Mouse (Mus musculus) limb, embryonic 12.5 days (tissue): ENCODE results near the gene Eef2. TPM values are rescaled to one million over a fixed set of nuclear protein-coding genes. Genes with fewer than 3 reads are reported as not detected.
A peak's percentile ranks its signal among the peaks of the same experiment; 100 is the strongest.

Experiments used
- ATAC-seq: fragments of 200-750 bp; cut with Nextera tagmentation; 2 replicates; pipeline ENCODE4 v1.8.0; 2017; ENCODE audit warnings: low read depth, moderate TSS enrichment; ENCODE audit not compliant: insufficient number of reproducible peaks, insufficient read depth, low FRiP score, low TSS enrichment
- H3K27ac ChIP-seq: fragments of 300-500 bp; sonication (generic); 2 replicates; pipeline ENCODE4 v1.5.1; 2016; ENCODE audit warnings: mild to moderate bottlenecking, moderate library complexity
- H3K27me3 ChIP-seq: fragments of 300-500 bp; sonication (generic); 2 replicates; pipeline ENCODE4 v1.6.1; 2016; ENCODE audit warnings: mild to moderate bottlenecking, moderate library complexity
- H3K36me3 ChIP-seq: fragments of 300-500 bp; sonication (generic); 2 replicates; pipeline ENCODE4 v1.6.1; 2016; ENCODE audit warnings: mild to moderate bottlenecking, moderate library complexity
- H3K4me1 ChIP-seq: fragments of 300-500 bp; sonication (generic); replicated peaks from 2 replicates; pipeline ENCODE4 v1.6.1; 2016
- H3K4me2 ChIP-seq: fragments of 300-500 bp; sonication (generic); 2 replicates; pipeline ENCODE4 v1.6.1; 2016; ENCODE audit warnings: mild to moderate bottlenecking, moderate library complexity
- H3K4me3 ChIP-seq: fragments of 300-500 bp; sonication (generic); replicated peaks from 2 replicates; pipeline ENCODE4 v1.5.1; 2016; ENCODE audit warnings: mild to moderate bottlenecking
- H3K9ac ChIP-seq: fragments of 300-500 bp; sonication (generic); replicated peaks from 2 replicates; pipeline ENCODE4 v1.6.1; 2016; ENCODE audit warnings: mild to moderate bottlenecking, moderate library complexity
- H3K9me3 ChIP-seq: fragments of 300-500 bp; sonication (generic); 2 replicates; pipeline ENCODE4 v1.6.1; 2016; ENCODE audit warnings: mild to moderate bottlenecking, moderate library complexity
- WGBS: fragments of 180-500 bp; shearing (Covaris S2); methylation state at CpG from one replicate; pipeline ENCODE4 v1.1.7; 2016; 5-methylcytosine and 5-hydroxymethylcytosine counted together
- polyA plus RNA-seq: library from polyadenylated mRNA; unstranded; fragments of >200 nt; fragmentation: Nextera tagmentation; extraction: Ambion mirVana; gene quantifications from 2 replicates; pipeline ENCODE4 v1.2.1, GENCODE M21; 2016

The Eef2 gene
- polyA plus RNA-seq, 1 experiment from 2014 or later: 524 TPM

DNA sequence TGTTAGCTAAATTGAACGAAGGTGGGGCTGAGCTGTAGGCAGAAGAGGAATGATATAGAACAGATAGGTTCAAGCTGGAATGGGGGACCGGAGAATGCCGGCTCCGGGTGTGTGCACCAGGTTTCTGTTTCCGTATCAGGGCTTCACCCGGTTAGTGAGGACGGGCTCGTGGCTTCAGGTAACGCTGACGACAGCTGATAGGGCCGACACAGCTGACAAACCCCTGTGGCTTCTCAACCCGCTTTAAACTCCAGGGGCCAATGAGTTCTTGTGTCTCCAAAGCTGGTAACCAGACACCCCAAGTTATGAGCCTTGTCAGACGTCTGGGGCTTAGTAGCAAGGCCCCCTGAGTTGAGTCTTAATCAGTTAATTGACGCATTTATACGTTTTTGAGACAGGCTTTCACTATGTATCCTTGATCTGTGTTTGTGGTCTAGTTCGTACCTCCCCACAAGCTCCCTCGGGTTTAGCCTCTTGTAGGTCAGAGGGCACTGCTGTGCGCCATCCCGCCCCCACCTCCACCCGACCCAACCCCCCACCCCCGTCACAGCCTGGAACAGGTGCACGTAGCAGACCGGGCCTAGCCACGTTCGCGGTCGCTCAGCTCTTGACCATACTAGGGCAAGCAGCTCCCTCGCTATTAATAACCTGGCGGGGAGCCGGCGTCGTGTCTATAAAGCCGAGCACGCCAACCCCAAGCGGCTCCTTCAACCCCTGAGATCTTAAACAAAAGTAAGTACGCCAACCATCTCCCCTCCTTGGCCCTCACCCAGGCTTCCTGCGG, 17.8 kb downstream of the Eef2 start:
- H3K4me1 ChIP-seq: peaks cover 25% of the 10 kb centered on the region
- H3K9me3 ChIP-seq: no peaks in the 10 kb centered on the region
- H3K4me3 ChIP-seq: 0 out of 2 replicates have a peak overlapping the region, but pooled peaks have one; percentile 9
- 11% methylated on average over 37 of the region's 37 CpGs for WGBS
- ATAC-seq: no peak
- peaks cover 53% of the 10 kb centered on the region for H3K27me3 ChIP-seq
- no peak overlapping the region for H3K27ac ChIP-seq
- H3K4me2 ChIP-seq: peak overlapping the region; percentile 38
- peaks cover 21% of the 10 kb centered on the region for H3K36me3 ChIP-seq
- H3K9ac ChIP-seq: peak overlapping the region; percentile 51

DNA sequence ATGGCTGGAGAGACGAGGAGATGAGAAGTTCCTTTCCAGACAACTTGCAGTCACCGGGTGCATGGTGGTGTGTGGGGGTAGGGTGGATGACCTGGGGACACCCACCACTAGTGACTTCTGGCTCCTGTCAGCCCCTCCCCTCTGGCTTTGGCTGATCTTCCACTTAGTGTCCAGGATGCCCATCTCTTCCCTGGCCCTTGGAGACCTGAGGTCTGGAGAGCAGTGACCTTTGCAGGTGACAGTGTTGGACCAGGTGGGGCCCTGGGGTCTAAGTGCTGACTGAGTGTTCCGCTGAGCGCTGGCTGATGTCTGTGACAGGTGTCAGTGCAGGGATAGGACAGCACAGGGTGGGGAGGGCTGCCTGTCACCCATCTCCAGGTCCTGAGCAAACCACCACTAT, 18.9 kb downstream of the Eef2 start:
- H3K4me3 ChIP-seq: no peak overlapping the region
- no peak overlapping the region for H3K27ac ChIP-seq
- H3K4me1 ChIP-seq: peaks cover 25% of the 10 kb centered on the region
- H3K4me2 ChIP-seq: no peak overlapping the region
- H3K9ac ChIP-seq: no peak overlapping the region
- peaks cover 65% of the 10 kb centered on the region for H3K27me3 ChIP-seq
- peaks cover 14% of the 10 kb centered on the region for H3K36me3 ChIP-seq
- H3K9me3 ChIP-seq: no peaks in the 10 kb centered on the region
- WGBS: 61% methylated on average over 4 of the region's 4 CpGs
- ATAC-seq: no peak

DNA sequence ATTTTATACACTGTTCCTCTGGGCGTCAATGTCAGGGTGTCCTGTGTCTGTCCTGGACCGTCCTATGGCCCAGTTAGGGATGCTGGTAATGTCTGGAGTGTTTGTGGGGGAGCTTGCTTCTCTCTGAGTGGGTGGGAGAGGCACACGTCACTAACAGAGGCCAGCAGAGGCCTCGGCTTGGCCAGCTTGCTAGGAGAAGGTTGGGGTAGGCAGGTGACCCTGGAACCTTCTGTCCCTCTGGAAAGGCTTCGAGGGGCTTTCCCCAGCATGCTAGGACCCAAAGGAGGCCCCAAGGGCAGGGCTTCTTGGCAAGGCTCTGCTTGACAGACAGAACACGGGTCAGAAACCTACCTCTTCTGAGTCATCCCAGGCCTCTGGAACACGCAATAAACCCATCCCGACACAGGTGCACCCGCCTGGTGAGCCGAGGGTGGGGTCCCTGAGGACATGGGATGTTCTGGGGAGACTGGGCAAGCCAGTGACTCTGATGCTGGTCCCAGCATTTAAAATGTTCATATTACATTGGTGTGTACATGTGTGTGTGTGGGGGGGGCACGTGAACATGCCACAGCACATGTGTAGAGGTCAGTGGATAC, 20.1 kb downstream of the Eef2 start:
- no peak overlapping the region for H3K9ac ChIP-seq
- no peak for ATAC-seq
- H3K27me3 ChIP-seq: peaks cover 65% of the 10 kb centered on the region
- H3K27ac ChIP-seq: no peak overlapping the region
- WGBS: 62% methylated on average over 11 of the region's 11 CpGs
- no peak overlapping the region for H3K4me3 ChIP-seq
- H3K36me3 ChIP-seq: 0 out of 2 replicates have a peak, but pooled peaks cover under 1% of the 10 kb centered on the region
- H3K9me3 ChIP-seq: no peaks in the 10 kb centered on the region
- H3K4me2 ChIP-seq: no peak overlapping the region
- H3K4me1 ChIP-seq: peaks cover 25% of the 10 kb centered on the region

DNA sequence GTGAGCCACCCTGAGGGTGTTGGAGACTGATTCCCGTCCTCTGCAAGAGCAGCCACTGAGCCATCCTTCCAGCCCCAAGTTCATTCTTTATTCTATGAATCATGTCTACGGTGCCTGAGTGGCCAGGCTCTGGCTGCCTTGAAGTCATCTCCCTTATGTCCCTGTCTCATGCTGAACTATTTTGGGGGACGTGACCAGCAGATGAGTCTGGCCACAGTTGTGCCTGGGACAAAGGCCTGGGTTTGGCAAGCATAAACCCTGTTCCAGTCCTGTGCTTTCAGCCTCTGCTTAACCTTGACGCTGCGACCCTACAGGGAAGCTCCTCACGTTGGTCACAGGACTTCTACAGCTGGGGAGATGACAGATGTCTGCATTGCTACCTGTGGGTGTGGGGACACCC, 20.9 kb downstream of the Eef2 start:
- Histone ChIP-seq H3K9ac (0 out of 2 replicates have a peak overlapping the region, but pooled peaks have one; percentile 24), H3K36me3 (no peaks in the 10 kb centered on the region), H3K27me3 (peaks cover 65% of the 10 kb centered on the region), H3K4me3 (no peak overlapping the region), H3K4me1 (peaks cover 20% of the 10 kb centered on the region), H3K4me2 (no peak overlapping the region), H3K27ac (no peak overlapping the region), H3K9me3 (no peaks in the 10 kb centered on the region)
- no peak for ATAC-seq
- WGBS: 42% methylated on average over 6 of the region's 6 CpGs

DNA sequence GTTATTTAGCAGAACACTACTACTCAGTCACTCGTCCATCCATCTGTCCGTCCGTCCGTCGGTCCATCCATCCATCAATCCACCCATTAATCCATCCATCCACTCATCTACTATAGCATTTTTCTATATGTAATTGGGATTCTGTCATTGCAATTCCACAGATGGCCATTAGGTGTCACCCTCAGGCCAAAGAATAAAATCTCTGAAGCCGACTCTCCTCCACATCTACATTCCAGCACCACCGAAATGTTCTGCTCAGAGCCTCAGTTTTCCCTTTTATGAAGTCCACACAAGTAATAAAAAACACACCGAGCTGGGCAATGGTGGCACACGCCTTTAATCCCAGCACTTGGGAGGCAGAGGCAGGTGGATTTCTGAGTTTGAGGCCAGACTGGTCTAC, 21.8 kb downstream of the Eef2 start:
- ATAC-seq: no peak
- Histone ChIP-seq H3K4me2 (no peak overlapping the region), H3K4me3 (no peak overlapping the region), H3K36me3 (no peaks in the 10 kb centered on the region), H3K9ac (no peak overlapping the region), H3K27ac (no peak overlapping the region), H3K4me1 (peaks cover 12% of the 10 kb centered on the region), H3K27me3 (peaks cover 62% of the 10 kb centered on the region), H3K9me3 (no peaks in the 10 kb centered on the region)
- 3% methylated on average over 9 of the region's 9 CpGs for WGBS

DNA sequence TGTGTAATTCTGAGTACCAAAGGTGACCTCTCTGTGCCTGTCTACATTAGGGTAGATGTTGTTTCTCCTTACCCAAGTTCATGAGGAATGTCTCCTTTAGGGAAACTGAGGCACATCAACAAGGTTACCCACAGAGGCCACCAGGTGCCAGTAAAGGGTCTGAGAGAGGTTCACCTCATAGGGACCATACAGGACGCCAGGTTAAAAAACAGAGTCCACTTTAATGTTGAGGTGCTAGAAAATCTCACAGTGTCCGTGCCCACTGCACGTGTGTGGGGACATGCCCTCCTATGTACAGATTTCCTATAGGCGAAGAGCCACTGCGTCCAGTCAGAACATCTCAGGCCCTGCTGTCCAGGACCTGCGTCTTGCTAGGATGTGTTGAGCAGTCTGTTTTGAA, 22.6 kb downstream of the Eef2 start:
- Histone ChIP-seq H3K27me3 (peaks cover 55% of the 10 kb centered on the region), H3K9me3 (no peaks in the 10 kb centered on the region), H3K4me2 (no peak overlapping the region), H3K9ac (no peak overlapping the region), H3K4me1 (peaks cover 8% of the 10 kb centered on the region), H3K4me3 (no peak overlapping the region), H3K27ac (no peak overlapping the region), H3K36me3 (no peaks in the 10 kb centered on the region)
- WGBS: 87% methylated on average over 6 of the region's 6 CpGs
- no peak for ATAC-seq

DNA sequence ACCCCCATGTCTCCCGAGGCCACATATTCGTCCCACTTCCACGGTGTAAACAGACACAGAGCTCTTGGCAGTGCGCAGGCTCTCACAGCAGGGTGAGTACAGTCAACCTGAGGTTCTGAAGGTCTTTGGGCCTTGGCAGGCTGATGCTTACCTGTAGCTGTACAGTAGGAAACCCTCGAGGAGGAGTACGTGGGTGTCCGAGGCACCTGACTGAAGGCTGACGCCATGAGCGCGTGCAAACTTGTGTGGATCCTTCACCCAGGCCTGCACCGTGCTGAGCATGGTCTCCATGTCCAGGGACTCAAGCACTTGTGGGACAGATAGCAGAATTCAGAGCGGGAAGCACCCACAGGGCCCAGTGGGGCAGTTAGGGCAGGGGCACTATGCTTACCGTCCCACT, 23.7 kb downstream of the Eef2 start:
- H3K9me3 ChIP-seq: no peaks in the 10 kb centered on the region
- H3K9ac ChIP-seq: peak overlapping the region; percentile 23; the same call in 1 of the 2 replicates
- no peak overlapping the region for H3K4me2 ChIP-seq
- H3K4me1 ChIP-seq: no peaks in the 10 kb centered on the region
- no peak for ATAC-seq
- H3K36me3 ChIP-seq: no peaks in the 10 kb centered on the region
- 86% methylated on average over 13 of the region's 13 CpGs for WGBS
- H3K27ac ChIP-seq: no peak overlapping the region
- H3K4me3 ChIP-seq: no peak overlapping the region
- peaks cover 47% of the 10 kb centered on the region for H3K27me3 ChIP-seq

DNA sequence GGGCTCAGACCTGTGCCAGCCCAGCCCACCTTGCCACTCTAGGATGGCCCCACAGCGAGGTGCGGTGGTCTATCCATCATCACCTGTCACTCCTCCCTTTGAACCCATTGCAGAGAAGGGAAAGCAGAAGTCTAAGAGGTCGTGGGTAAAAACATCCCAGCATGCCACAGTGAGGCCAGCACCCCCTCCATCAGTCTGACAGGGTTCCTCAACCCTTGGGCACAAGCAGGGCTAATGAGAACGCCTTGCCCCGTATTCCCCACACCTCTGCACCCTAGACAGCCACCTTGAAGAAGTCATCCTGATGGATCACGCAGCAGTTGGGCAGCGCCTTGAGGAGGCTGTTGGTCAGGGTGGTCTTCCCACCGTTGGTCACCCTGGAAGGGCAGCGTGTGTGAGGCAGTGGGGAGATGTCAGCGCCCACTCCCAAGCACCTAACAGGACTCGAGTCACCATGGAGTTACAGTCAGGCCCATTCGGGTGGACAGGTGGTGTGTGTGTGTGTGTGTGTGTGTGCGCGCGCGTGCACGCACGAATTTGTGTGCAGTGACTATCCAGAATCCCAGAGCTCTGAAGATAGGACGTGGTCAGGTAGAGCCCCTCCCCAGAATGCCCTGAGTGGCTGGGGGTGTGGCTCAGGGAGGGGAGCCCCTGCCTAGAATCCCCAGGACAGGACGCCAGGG, 24.3 kb downstream of the Eef2 start:
- H3K4me3 ChIP-seq: no peak overlapping the region
- no peaks in the 10 kb centered on the region for H3K9me3 ChIP-seq
- no peak overlapping the region for H3K4me2 ChIP-seq
- no peak for ATAC-seq
- no peaks in the 10 kb centered on the region for H3K4me1 ChIP-seq
- peaks cover 44% of the 10 kb centered on the region for H3K27me3 ChIP-seq
- 0 out of 2 replicates have a peak overlapping the region, but pooled peaks have one; percentile 23 for H3K9ac ChIP-seq
- H3K27ac ChIP-seq: no peak overlapping the region
- 73% methylated on average over 20 of the region's 20 CpGs for WGBS
- H3K36me3 ChIP-seq: no peaks in the 10 kb centered on the region

DNA sequence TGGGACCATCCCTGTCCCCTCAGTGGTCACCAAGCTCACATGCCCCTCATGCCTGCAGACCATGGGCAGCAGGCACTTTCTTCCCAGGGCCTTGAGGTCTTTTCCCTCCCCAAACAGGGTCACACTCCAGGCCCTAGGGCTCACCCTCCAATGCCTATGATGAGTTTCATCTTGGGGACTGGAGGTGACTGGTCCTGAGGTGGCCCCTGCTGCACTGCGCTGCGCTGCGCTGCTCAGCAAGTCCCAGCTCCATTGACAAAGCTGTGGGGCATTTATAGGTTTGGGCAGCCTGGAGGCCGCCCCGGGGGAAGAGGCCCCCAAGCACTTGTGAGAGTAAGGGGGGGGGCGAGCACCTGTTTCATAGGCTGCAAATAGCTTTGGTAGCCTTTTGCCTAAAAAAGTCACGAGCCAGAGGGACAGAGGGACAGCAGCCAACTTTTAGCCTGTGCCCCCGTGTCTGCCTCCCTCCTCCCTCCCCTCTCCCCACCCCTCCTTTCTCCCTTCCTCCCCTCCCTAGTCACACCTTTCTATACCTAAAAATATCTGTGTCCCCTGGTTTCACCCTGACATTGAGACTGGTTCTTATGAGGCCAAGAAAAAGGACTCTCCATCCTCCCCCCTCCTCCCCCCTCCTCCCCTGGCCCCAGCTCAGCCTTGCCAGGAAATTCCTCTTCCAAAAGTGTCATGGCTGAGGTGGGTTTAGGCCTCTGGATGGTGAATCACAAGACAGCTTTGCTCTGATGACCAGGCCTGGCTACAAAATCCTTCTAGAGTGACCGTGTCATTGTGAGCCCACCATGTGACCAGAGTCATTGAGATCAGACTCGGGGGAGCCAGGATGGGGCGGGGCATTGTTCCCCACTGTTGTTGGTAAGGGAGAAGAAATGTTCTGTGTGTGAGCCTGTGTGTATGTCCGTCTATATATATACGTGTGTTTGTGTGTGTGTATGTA, 25.7 kb downstream of the Eef2 start, which contains the start of gene Nmrk2:
Gene Nmrk2 (minus strand): TSS at position 245 of the 952 bp plus-strand sequence.
- ATAC-seq: no peak
- Histone ChIP-seq H3K4me1 (no peaks in the 10 kb centered on the region), H3K36me3 (no peaks in the 10 kb centered on the region), H3K27me3 (peaks cover 30% of the 10 kb centered on the region), H3K27ac (no peak within 1 kb of the TSS), H3K4me3 (no peak within 1 kb of the TSS), H3K9me3 (no peaks in the 10 kb centered on the region), H3K9ac (no peak within 1 kb of the TSS), H3K4me2 (no peak within 1 kb of the TSS)
- WGBS: 56% methylated on average over 13 of the region's 13 CpGs

DNA sequence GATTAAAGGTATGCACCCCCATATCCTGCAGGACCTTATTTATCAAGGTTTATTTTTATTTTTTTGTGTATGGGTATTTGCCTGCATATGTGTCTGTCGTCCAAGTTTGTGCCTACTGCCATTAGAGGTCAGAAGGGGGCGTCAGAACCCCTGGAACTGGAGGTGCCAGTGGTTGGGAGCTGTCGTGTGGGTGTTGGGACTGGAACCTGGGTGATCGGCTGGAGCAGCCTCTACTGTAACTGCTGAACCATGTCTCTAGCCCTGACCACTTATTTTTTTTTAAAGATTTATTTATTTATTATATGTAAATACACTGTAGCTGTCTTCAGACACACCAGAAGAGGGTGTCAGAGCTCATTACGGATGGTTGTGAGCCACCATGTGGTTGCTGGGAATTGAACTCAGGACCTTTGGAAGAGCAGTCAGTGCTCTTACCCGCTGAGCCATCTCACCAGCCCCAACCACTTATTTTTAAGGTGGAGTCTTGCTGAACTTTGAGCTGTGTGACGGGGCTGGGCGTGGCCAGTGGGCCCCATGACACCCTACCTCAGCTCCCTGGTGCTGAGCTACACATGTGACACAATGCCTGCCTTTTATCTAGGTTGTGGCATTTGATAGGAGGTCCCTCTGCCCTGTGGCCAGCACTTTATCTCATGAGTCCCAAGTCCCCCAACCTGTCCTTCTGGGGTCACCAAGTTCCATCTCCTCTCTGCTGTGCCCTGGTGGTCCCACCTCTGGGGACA, 26.7 kb downstream of the Eef2 start:
- Histone ChIP-seq H3K9ac (no peak overlapping the region), H3K36me3 (no peaks in the 10 kb centered on the region), H3K27me3 (peaks cover 25% of the 10 kb centered on the region), H3K9me3 (no peaks in the 10 kb centered on the region), H3K4me3 (no peak overlapping the region), H3K4me1 (no peaks in the 10 kb centered on the region), H3K27ac (no peak overlapping the region), H3K4me2 (no peak overlapping the region)
- ATAC-seq: no peak
- WGBS: 64% methylated on average over 8 of the region's 8 CpGs
